Mouse (Mus musculus): ENCODE results near the gene Cfap126.
"Not testable (repeated sequence)": the region's sequence is repeated elsewhere in the genome, so short reads cannot be mapped to it uniquely, and the experiment has no call there.

Gene Cfap126

GRCm38 (mm10) chr1:171129251-171129650 is 15.5 kb downstream of the Cfap126 start:
- peak; percentile 19 for DNase-seq

GRCm38 (mm10) chr1:171130971-171131370 is 17.3 kb downstream of the Cfap126 start:
- DNase-seq = no peak

- DNase-seq = no peak
Observed at GRCm38 (mm10) chr1:171135600-171135999, 21.9 kb downstream of the Cfap126 start.

- DNase-seq = not testable (repeated sequence)
Observed at GRCm38 (mm10) chr1:171137486-171138155, 23.9 kb downstream of the Cfap126 start.

GRCm38 (mm10) chr1:171142981-171143380 is 29.3 kb downstream of the Cfap126 start:
- DNase-seq = not testable (repeated sequence)

GRCm38 (mm10) chr1:171149974-171150760 is 36.4 kb downstream of the Cfap126 start, which contains the start of the genes Sdhc and Mpz:
Sdhc (minus strand) TSS chr1:171150603.
Mpz (plus strand) TSS chr1:171150711.
- DNase-seq = peak; percentile 96

- no peak for DNase-seq
Observed at GRCm38 (mm10) chr1:171150838-171151391, 37.2 kb downstream of the Cfap126 start.

GRCm38 (mm10) chr1:171151966-171152365 is 38.2 kb downstream of the Cfap126 start:
- DNase-seq = no peak

GRCm38 (mm10) chr1:171156644-171157043 is 42.9 kb downstream of the Cfap126 start:
- DNase-seq = no peak

GRCm38 (mm10) chr1:171157965-171158364 is 44.2 kb downstream of the Cfap126 start:
- DNase-seq = no peak

- no peak for DNase-seq
Observed at GRCm38 (mm10) chr1:171159485-171159975, 45.8 kb downstream of the Cfap126 start.

- no peak for DNase-seq
Observed at GRCm38 (mm10) chr1:171162526-171162925, 48.8 kb downstream of the Cfap126 start.

- no peak for DNase-seq
Observed at GRCm38 (mm10) chr1:171164258-171164657, 50.5 kb downstream of the Cfap126 start.

GRCm38 (mm10) chr1:171165629-171166345 is 52.1 kb downstream of the Cfap126 start:
- no peak for DNase-seq

GRCm38 (mm10) chr1:171168906-171169305 is 55.2 kb downstream of the Cfap126 start:
- DNase-seq = no peak

GRCm38 (mm10) chr1:171169913-171170312 is 56.2 kb downstream of the Cfap126 start:
- DNase-seq = no peak

- no peak for DNase-seq
Observed at GRCm38 (mm10) chr1:171171138-171171537, 57.4 kb downstream of the Cfap126 start.

- DNase-seq = no peak
Observed at GRCm38 (mm10) chr1:171172779-171173178, 59.1 kb downstream of the Cfap126 start.

Data from liver (tissue).